Mouse (Mus musculus) intestine, embryonic 14.5 days (tissue): ENCODE measurements around the gene Pacrg. TPM values are rescaled to one million over a fixed set of nuclear protein-coding genes. Genes with fewer than 3 reads are reported as not detected.

Source experiments
- ATAC-seq: fragments of 200-750 bp; cut with Nextera tagmentation; replicated peaks from 2 replicates; pipeline ENCODE4 v1.8.0; 2017; ENCODE audit warnings: low read depth, moderate number of reproducible peaks, moderate TSS enrichment, moderate library complexity; ENCODE audit not compliant: low FRiP score, low TSS enrichment
- DNase-seq: peaks from one replicate; pipeline ENCODE4 v3.0.0-alpha.2; 2018; ENCODE audit warnings: low spot score
- H3K27ac ChIP-seq: fragments of 300-500 bp; sonication (generic); 2 replicates; pipeline ENCODE4 v1.5.1; 2014; ENCODE audit warnings: low read depth, mild to moderate bottlenecking, control low read depth
- H3K27me3 ChIP-seq: fragments of 300-500 bp; sonication (generic); replicated peaks from 2 replicates; pipeline ENCODE4 v1.6.1; 2014; ENCODE audit warnings: low read length, control low read depth; ENCODE audit not compliant: control insufficient read depth, insufficient read depth
- H3K36me3 ChIP-seq: fragments of 300-500 bp; sonication (generic); 2 replicates; pipeline ENCODE4 v1.6.1; 2014; ENCODE audit warnings: low read length, control low read depth; ENCODE audit not compliant: control insufficient read depth, insufficient read depth
- H3K4me1 ChIP-seq: fragments of 300-500 bp; sonication (generic); replicated peaks from 2 replicates; pipeline ENCODE4 v1.6.1; 2014; ENCODE audit warnings: low read length, control low read depth, mixed read lengths; ENCODE audit not compliant: control insufficient read depth, insufficient read depth
- H3K4me2 ChIP-seq: fragments of 300-500 bp; sonication (generic); 2 replicates; pipeline ENCODE4 v1.6.1; 2014; ENCODE audit warnings: low read length
- H3K4me3 ChIP-seq: fragments of 300-500 bp; sonication (generic); 2 replicates; pipeline ENCODE4 v1.5.1; 2014; ENCODE audit warnings: low read depth, low read length, control low read depth, mixed read lengths
- H3K9ac ChIP-seq: fragments of 300-500 bp; sonication (generic); 2 replicates; pipeline ENCODE4 v1.6.1; 2014; ENCODE audit warnings: mild to moderate bottlenecking, low read length
- H3K9me3 ChIP-seq: fragments of 300-500 bp; sonication (generic); 2 replicates; pipeline ENCODE4 v1.6.1; 2016; ENCODE audit warnings: low read length, control low read depth; ENCODE audit not compliant: control insufficient read depth
- WGBS: fragments of 180-500 bp; shearing (Covaris S2); extraction: QIAGEN DNeasy Blood & Tissue Kit; methylation state at CpG from one replicate; pipeline ENCODE4 v1.1.7; 2014; 5-methylcytosine and 5-hydroxymethylcytosine counted together
- polyA plus RNA-seq: library from polyadenylated mRNA; unstranded; fragments of >200 nt; fragmentation: Nextera tagmentation; extraction: Ambion mirVana; gene quantifications from 2 replicates; pipeline ENCODE4 v1.2.1, GENCODE M21; 2014

Gene Pacrg
- polyA plus RNA-seq, 1 experiment from 2014 or later: 1.1 TPM

GRCm38 (mm10) chr17:10724853-10725252, 115.3 kb downstream of the Pacrg start:
- DNase-seq: no peak
- no peak overlapping the region for H3K27ac ChIP-seq
- H3K4me1 ChIP-seq: no peaks in the 10 kb centered on the region
- no peaks in the 10 kb centered on the region for H3K27me3 ChIP-seq
- no peak overlapping the region for H3K9ac ChIP-seq
- no peak overlapping the region for H3K4me3 ChIP-seq
- WGBS: 82% methylated on average over 3 of the region's 3 CpGs
- ATAC-seq: no peak
- H3K36me3 ChIP-seq: no peaks in the 10 kb centered on the region
- H3K9me3 ChIP-seq: no peaks in the 10 kb centered on the region
- no peak overlapping the region for H3K4me2 ChIP-seq

- ATAC-seq (no peak), DNase-seq (no peak)
- no peak overlapping the region for H3K4me2 ChIP-seq
- no peak overlapping the region for H3K27ac ChIP-seq
- WGBS: 21% methylated on average over 1 of the region's 1 CpGs
- no peaks in the 10 kb centered on the region for H3K9me3 ChIP-seq
- no peaks in the 10 kb centered on the region for H3K4me1 ChIP-seq
- H3K9ac ChIP-seq: no peak overlapping the region
- H3K36me3 ChIP-seq: no peaks in the 10 kb centered on the region
- H3K27me3 ChIP-seq: no peaks in the 10 kb centered on the region
- H3K4me3 ChIP-seq: no peak overlapping the region
Observed at GRCm38 (mm10) chr17:10721562-10721961, 118.5 kb downstream of the Pacrg start.

- Histone ChIP-seq H3K36me3 (no peaks in the 10 kb centered on the region), H3K4me2 (no peak overlapping the region), H3K4me1 (no peaks in the 10 kb centered on the region), H3K9me3 (no peaks in the 10 kb centered on the region), H3K9ac (no peak overlapping the region), H3K27me3 (no peaks in the 10 kb centered on the region), H3K4me3 (no peak overlapping the region), H3K27ac (no peak overlapping the region)
- WGBS: 92% methylated on average over 1 of the region's 1 CpGs
- ATAC-seq: no peak
- no peak for DNase-seq
Observed at GRCm38 (mm10) chr17:10717148-10717547, 123.0 kb downstream of the Pacrg start.

- no peak for DNase-seq
- no peaks in the 10 kb centered on the region for H3K36me3 ChIP-seq
- H3K9ac ChIP-seq: no peak overlapping the region
- H3K4me3 ChIP-seq: no peak overlapping the region
- no peaks in the 10 kb centered on the region for H3K27me3 ChIP-seq
- H3K4me1 ChIP-seq: no peaks in the 10 kb centered on the region
- no peaks in the 10 kb centered on the region for H3K9me3 ChIP-seq
- H3K4me2 ChIP-seq: no peak overlapping the region
- 46% methylated on average over 6 of the region's 6 CpGs for WGBS
- no peak for ATAC-seq
- no peak overlapping the region for H3K27ac ChIP-seq
Observed at GRCm38 (mm10) chr17:10702781-10703180, 137.3 kb downstream of the Pacrg start.

- Histone ChIP-seq H3K27me3 (no peaks in the 10 kb centered on the region), H3K9me3 (no peaks in the 10 kb centered on the region), H3K4me1 (no peaks in the 10 kb centered on the region), H3K4me2 (no peak overlapping the region), H3K9ac (no peak overlapping the region), H3K36me3 (no peaks in the 10 kb centered on the region), H3K4me3 (no peak overlapping the region), H3K27ac (no peak overlapping the region)
- DNase-seq (no peak), ATAC-seq (no peak)
- WGBS: 68% methylated on average over 8 of the region's 8 CpGs
Observed at GRCm38 (mm10) chr17:10698041-10698440, 142.1 kb downstream of the Pacrg start.

GRCm38 (mm10) chr17:10695421-10695820, 144.7 kb downstream of the Pacrg start:
- no peak overlapping the region for H3K27ac ChIP-seq
- no peak overlapping the region for H3K4me3 ChIP-seq
- ATAC-seq (no peak), DNase-seq (no peak)
- H3K9ac ChIP-seq: no peak overlapping the region
- no peaks in the 10 kb centered on the region for H3K9me3 ChIP-seq
- no peaks in the 10 kb centered on the region for H3K4me1 ChIP-seq
- H3K4me2 ChIP-seq: no peak overlapping the region
- no peaks in the 10 kb centered on the region for H3K36me3 ChIP-seq
- no peaks in the 10 kb centered on the region for H3K27me3 ChIP-seq

- H3K27me3 ChIP-seq: no peaks in the 10 kb centered on the region
- no peak for DNase-seq
- no peaks in the 10 kb centered on the region for H3K36me3 ChIP-seq
- no peak overlapping the region for H3K4me3 ChIP-seq
- no peak overlapping the region for H3K27ac ChIP-seq
- no peak overlapping the region for H3K9ac ChIP-seq
- H3K4me1 ChIP-seq: no peaks in the 10 kb centered on the region
- H3K9me3 ChIP-seq: no peaks in the 10 kb centered on the region
- no peak overlapping the region for H3K4me2 ChIP-seq
- no peak for ATAC-seq
- WGBS: 75% methylated on average over 4 of the region's 4 CpGs
Observed at GRCm38 (mm10) chr17:10677098-10677497, 163.0 kb downstream of the Pacrg start.

GRCm38 (mm10) chr17:10675536-10675935, 164.6 kb downstream of the Pacrg start:
- Histone ChIP-seq H3K27ac (no peak overlapping the region), H3K4me3 (no peak overlapping the region), H3K4me2 (no peak overlapping the region), H3K36me3 (no peaks in the 10 kb centered on the region), H3K9me3 (no peaks in the 10 kb centered on the region), H3K9ac (no peak overlapping the region), H3K4me1 (no peaks in the 10 kb centered on the region), H3K27me3 (no peaks in the 10 kb centered on the region)
- ATAC-seq (no peak), DNase-seq (no peak)
- 78% methylated on average over 5 of the region's 5 CpGs for WGBS

- Histone ChIP-seq H3K27ac (no peak overlapping the region), H3K27me3 (no peaks in the 10 kb centered on the region), H3K4me3 (no peak overlapping the region), H3K4me2 (no peak overlapping the region), H3K36me3 (no peaks in the 10 kb centered on the region), H3K9me3 (no peaks in the 10 kb centered on the region), H3K9ac (no peak overlapping the region), H3K4me1 (no peaks in the 10 kb centered on the region)
- no peak for ATAC-seq
- DNase-seq: no peak
- 61% methylated on average over 3 of the region's 3 CpGs for WGBS
Observed at GRCm38 (mm10) chr17:10675048-10675447, 165.1 kb downstream of the Pacrg start.
